Mouse (Mus musculus): Measurements from ENCODE around the gene Tmem51.

Tmem51 gene

DNA sequence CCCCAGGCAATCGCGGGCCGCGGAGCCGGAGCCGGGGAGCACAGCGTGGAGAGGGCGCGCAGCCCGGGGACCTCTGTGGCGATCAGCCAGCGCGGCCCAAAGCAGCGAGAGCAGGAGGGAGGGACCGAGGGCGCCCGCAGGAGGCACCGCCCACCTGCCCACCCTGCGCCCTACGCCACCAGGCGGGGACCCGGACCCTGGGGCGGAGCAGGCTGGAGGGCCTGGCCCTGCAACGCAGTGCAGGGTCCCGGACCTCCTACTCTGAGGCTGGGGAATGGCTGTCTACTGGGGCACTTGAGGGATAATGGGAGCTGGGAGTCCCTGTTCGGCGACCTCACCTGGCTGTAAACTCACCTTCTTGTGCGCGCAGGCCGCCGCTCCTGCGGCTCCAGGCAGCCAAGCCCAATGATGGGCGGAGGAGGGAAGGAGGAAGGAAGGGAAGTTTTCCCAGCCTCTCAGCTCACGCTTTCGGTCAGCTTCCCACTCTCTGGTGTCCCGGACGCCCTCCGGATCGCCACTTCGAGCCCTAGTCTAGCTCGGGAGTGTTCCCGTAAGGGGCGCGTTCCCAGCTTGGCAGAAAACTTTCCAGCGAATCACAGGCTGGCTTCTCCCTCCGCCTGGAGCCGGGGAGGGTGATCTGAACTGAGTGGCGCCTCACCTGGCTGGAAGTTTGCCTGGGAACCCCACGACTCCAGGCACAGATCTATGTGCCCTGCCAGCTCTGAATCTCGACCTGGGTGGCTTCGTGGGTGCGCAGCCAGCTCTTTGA, at the start of gene Tmem51:
Tmem51 (minus strand) TSS at position 174 of the 769 bp plus-strand sequence.
- peak; percentile 16; the same call in 1 of the 2 replicates for ATAC-seq (ENCODE audit: insufficient number of reproducible peaks, low FRiP score, low TSS enrichment)

DNA sequence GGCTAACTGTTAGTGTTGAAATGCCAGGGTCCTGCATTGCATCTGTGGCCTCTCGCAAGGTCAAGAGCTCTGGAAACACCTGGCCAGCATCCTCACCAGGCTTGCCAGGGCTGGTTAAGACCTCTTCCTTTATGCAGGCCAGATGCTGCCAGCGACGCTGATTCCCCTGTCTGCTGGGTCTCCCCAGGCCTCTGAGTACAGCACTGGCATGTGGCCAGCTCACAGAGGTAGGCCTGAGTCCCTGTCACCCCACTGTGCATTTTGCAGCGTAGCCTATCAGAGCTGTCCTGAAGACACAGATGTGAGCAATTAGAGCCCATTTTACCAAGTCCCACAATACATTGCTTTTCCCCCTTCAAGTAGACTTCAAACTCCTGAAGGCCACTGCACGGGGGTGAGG, 46.1 kb upstream of the Tmem51 start:
- no peak for ATAC-seq (ENCODE audit: insufficient number of reproducible peaks, low FRiP score, low TSS enrichment)

DNA sequence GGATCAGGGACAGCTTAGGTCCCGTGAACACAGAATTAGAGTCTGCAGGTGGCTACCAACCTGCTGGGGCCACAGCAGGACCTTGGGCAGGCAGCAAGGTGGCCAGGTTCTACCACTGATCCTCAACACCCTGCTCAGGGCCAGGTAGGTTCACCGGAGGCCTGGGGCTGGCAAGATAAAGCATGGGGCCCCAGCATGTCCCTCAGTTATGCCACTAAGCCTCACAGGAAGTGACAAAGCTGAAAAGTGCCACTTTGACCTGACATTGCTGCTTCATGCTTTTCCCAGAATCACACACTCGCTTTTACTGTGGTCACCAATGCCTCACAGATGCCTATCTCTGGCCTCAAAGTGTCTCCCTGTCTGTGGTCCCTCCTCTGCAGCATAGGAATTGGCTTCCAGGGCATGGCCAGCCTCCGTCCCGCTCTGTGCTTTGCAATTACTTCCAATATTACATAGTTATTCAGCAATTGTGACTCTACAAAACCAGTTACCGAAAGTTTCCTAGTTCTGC, 43.2 kb upstream of the Tmem51 start:
- no peak for ATAC-seq (ENCODE audit: insufficient number of reproducible peaks, low FRiP score, low TSS enrichment)

DNA sequence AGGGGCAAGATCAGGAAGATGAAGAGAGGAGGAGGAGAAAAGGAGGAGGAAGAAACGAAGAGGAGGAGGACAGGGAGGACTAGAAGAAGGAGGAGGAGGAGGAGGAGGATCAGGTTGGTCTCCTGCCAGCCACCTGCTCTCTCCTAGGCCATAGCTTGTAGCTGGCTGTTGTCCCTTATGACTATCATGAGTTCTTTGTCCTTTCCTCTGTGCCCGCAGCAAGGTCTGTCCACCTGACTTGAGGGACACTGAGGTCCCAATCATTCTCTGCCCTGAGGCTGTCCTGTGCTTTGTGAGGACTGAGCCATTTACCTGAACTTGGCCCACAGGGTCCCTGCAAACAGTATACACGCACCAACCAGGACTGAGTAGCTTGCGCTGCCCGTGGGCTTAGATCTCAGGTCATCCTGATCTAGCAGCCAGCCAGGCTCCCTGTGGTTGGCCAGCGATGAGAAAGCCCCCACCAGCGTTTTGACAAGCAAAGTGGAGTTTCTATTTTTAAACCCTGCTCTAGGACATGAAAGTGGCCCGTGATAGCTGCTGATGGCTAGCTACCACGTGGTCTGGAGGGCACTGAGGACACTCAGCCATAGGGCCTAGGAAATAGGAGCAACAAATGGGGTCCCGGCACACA, 42.7 kb upstream of the Tmem51 start:
- ATAC-seq (ENCODE audit: insufficient number of reproducible peaks, low FRiP score, low TSS enrichment) = no peak

DNA sequence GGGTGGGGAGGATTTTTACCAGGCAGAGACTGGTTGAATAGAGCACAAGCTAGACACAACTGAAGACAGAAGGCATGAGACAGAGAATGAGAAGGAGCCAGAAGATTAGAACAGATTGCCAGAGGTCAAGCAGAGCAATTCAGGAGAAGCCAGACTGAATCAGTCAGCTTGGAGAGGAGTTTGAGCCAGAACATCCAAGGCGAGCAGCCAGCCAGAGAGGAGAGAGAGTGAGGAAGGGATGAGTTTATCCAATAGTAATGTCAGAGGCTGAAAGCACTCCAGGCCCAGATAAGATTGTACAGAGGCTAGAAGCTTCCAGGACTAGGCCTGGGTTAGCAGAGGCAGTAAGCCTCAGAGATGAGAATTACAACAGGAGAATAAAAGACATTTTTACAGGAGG, 37.1 kb upstream of the Tmem51 start:
- no peak for ATAC-seq (ENCODE audit: insufficient number of reproducible peaks, low FRiP score, low TSS enrichment)

DNA sequence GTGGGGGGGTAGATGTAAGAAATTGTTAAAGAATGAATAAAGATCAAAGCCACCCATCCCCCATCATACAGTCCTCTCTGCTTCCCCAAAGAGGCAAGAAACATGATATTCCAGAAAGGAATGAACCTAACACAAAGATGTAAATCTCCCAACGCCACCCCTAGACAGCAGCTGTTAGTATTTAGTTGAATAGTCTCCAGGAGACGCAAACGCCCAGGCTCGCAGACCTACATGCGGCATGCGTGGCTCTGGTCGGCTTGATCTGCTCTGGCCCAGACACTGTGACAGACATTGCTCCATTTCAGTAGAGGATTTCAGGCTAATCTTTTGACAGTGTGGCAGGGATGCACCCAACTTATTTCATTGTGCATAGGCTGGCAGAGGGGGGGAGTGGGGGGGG, 34.4 kb upstream of the Tmem51 start:
- no peak for ATAC-seq (ENCODE audit: insufficient number of reproducible peaks, low FRiP score, low TSS enrichment)

DNA sequence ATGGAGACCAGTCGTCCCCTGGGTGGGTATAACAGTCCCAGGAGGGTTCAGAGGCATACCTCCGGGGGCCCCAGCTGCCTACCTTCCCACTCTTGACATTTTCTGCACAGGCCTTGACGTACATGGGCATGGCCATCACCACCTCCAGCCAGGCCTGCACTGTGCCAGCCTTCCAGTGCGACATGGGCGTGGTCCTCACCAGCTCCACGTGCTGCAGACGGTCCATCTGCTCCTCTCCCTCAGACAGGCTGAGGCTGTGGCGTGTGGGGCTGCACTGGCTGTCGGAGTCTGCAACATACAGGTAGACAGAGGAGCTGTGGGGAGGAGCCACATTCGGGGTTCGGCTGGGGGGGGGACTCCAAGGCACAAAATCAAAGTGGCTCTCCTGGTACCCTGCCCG, 33.9 kb upstream of the Tmem51 start:
- ATAC-seq (ENCODE audit: insufficient number of reproducible peaks, low FRiP score, low TSS enrichment) = no peak

DNA sequence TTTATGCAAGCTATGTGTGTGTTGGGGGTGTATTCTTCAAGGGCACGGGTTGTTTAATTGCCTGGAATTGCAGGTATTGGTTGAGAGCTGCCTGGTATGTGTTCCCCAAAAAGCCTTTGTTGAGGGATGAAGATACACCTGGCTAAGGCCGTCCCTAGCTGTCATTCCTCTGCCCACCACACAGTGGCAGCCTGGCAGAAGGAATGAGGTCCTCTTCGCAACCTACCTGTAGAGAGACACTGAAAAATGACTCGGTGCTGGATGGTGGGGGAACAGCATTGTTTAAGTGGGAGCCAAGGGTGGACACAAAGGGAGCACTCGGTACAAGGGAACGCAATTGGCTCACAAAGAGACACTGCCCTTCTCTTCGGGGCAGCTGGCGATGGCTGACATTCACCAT, 29.2 kb upstream of the Tmem51 start:
- peak; percentile 72 for ATAC-seq (ENCODE audit: insufficient number of reproducible peaks, low FRiP score, low TSS enrichment)

DNA sequence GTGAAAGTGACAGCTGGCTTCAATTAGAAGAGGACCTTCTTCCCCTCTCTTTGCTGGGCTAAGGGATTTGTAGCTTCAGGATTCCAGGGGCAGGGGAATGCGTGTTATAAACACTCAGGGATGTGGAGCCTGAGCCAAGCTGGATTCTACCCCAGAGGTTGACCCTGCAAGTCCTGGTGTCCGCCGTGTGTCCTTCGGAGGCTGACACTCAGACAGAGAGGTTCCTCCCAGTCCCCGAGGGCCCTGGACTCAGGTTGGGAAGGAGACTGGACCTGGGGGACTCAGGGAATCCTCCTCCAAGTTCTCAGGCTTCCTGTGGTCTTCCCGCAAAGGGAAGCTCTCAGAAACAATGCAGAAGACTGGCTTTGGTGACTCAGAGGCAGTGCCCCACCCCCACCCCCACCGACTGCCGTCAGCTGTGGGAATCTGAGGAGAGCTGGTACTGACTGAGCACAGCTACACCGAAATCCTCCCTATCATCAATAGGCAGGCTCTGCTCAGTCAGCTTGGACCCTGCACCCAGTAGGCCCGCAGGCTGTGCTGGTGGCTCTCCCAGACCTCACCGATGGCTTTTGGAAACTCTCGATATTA, 19.1 kb upstream of the Tmem51 start:
- ATAC-seq (ENCODE audit: insufficient number of reproducible peaks, low FRiP score, low TSS enrichment) = no peak

DNA sequence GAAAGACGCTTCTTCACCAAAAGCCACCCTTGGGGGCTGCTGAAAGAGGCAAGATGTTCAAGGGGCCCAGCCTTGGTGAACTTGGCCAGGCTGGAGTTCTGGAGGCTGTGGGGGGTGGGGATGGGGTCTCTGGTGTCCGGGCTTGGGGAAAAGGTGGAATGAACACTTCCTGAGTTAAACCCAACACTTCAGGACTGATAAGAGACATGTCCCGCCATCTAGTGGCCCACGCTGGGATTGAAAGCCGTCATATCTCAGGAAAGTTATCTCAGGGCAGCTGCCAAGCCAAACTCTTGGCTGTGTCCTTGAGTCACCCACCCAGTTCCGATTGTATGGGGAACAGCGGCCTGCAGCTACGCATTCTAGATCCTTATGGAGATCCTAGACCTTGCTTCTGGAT, 14.2 kb upstream of the Tmem51 start:
- peak; percentile 36; the same call in 1 of the 2 replicates for ATAC-seq (ENCODE audit: insufficient number of reproducible peaks, low FRiP score, low TSS enrichment)

DNA sequence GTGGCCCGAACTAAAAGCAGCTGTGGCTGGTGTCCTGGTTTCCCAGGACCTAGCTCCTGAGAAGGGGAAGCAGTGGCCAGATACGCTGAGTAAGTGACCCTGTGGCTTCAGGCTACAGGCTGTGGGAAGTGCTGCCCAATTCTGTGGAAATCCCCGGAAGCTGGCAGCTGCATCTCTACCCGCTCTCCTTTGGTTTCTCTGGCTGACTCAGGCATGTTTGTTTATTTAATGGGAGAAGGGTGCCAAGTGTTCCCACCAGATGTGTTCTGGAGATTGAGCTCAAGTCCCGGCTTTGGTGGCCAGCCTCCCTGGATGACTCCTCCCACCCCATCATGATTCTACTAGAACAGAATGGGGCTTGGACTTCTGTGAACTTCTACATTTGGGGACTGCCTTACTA, 13.8 kb upstream of the Tmem51 start:
- no peak for ATAC-seq (ENCODE audit: insufficient number of reproducible peaks, low FRiP score, low TSS enrichment)

DNA sequence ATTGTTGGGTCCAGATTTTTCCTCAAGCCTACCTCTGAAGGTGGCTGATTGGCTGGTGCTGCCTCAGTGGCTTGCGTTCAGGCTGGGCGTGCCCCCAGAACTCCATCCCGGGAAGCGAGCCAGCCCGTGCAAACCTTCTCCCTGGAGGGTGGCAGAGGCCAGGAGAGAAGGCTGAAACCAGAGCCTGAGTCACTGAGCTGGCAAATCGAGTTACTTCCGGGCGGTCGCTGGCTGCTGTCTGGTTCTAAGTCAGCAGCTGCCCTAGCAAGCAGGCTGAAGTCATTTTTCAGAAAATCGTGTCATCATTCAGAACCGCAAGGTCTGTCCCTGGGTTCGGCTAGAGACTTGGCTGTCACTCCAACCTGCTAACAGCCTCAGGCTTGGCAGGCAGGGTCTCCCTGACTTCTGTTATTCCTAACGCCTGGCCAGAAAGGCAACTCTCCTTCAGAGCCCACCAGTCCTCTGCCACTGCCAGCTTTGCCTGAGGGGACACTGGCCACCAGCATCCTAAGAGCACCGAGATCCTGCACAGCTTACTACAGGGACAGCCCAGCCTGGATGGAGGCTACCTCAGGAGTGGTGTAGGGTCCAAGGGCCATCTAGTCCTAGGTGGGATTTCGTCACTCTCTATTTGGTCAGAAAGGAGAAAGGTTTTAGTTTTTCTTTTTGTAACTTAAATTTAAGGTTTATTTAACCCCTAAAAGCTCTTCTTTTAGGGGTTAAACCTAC, 11.6 kb upstream of the Tmem51 start:
- no peak for ATAC-seq (ENCODE audit: insufficient number of reproducible peaks, low FRiP score, low TSS enrichment)

DNA sequence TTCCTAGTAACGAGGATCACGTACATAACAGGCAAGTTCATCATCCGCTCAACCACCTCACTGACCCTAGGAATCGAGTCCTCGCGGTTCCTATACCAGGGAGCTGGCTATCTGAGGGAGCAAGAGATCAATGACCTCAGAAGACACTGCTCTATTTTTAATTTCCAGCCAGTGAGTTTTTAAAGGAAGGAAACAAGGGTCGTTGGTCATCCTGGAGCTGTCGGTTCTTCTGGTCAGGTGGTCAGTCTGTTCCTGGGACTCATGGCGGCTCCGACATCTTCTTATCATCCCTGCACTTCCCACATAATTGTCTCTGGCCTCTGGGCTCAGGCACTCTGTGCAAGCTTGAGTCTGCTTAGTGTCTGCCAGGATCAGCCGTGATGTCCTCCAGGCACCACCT, 10.3 kb upstream of the Tmem51 start:
- ATAC-seq (ENCODE audit: insufficient number of reproducible peaks, low FRiP score, low TSS enrichment) = no peak

DNA sequence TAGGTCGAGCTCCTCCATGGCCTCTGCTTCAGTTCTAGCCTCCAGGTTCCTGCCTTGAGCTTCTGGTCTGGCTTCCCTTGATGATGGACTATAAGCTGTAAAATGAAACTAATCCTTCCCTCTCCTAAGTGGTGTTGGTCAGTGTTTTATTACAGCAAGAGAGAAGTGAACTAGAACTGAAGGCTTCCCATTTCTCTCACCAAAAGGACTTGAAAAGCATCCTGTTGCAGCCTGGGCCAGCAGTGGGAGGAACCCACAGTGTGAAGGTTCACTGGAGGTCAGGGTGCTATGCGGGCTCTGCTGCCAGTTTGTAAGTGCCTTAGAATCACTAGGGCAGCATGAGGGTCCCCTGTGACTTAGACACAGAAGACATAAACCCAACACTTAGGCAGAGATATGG, 7.0 kb upstream of the Tmem51 start:
- ATAC-seq (ENCODE audit: insufficient number of reproducible peaks, low FRiP score, low TSS enrichment) = no peak

DNA sequence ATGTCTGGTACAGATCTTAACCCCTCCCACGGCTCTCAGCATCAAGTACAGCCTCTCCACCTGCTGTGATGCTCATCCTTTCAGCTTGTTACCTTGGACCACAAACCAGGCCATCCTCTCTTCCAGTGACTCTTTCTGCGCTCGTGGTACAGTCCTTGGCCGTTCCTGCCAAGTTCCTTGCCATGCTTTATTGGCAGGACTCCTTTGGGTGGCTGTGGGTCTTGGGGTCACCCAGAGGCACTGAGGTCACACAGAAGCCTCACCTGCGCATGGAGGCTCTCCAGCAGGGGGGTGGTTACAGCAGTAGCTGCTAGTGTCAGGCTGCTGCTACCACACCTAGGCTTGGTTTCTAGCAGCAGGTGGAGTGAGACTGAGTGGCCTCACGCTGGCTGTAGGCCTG, 5.9 kb upstream of the Tmem51 start:
- peak; percentile 37 for ATAC-seq (ENCODE audit: insufficient number of reproducible peaks, low FRiP score, low TSS enrichment)

DNA sequence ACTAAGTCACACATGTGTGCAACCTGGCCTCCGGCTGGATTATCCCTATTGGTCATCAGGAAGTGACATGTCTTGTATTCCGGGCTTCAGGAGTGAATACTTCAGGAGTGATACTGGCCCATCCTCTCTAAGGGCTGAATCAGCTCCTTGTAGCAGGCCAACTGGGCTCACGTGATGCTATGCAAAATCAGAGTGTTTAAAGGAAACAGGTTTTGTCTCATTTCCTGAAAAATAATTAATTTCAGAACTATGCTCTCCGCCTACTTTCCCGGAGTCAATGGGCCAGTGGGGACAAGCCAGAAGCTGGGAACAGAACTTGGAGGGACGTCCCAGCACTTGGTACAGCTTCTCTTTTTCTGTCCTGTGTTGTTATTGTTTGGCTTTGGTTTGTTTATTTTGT, 4.7 kb upstream of the Tmem51 start:
- no peak for ATAC-seq (ENCODE audit: insufficient number of reproducible peaks, low FRiP score, low TSS enrichment)

DNA sequence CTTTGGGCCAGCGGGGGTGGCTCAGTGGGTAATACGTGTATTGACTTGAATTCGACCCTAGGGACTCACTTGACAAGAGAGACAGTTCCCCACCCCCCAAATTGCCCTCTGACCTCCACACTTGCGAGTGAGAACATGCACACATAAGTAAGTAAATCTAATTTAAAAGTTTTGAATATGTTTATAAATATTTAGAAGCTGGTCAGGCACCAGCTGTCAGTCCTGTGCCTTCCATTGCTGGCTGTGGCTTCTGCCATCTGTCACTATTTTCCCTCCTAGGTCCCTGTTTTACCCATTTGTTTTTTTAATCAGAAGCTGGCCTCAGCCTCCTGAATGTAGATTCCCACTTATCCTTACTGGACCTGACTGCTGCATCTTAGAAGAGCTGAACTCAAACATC, 4.3 kb upstream of the Tmem51 start:
- no peak for ATAC-seq (ENCODE audit: insufficient number of reproducible peaks, low FRiP score, low TSS enrichment)

DNA sequence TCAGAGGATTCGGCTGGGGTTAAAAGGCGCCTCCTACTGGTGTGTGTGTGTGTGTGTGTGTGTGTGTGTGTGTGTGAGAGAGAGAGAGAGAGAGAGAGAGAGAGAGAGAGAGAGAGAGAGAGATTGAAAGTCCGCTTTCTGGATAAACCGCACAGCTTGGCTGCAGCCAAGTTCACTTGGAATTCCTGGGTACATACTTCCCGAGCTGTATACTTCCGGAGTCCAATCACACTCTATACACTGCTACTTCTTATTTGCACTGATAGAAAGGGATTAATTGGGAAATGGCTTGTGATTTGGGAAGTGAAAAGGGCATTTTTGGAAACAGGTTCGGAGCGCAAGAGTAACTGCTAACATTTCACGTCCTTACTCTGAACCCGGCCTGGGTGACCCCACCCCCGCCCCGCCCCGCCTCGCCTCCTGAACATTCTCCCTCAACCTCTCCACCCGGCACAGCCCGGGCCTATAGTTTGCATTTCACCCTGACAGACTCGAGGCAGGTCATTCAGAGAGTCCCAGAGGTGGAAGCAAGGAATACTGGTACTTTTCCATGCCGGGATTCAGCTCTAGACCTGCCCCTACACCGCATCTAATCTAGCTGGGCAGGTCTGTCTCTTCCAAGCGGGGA, 946 bp upstream of the Tmem51 start:
- no peak for ATAC-seq (ENCODE audit: insufficient number of reproducible peaks, low FRiP score, low TSS enrichment)

DNA sequence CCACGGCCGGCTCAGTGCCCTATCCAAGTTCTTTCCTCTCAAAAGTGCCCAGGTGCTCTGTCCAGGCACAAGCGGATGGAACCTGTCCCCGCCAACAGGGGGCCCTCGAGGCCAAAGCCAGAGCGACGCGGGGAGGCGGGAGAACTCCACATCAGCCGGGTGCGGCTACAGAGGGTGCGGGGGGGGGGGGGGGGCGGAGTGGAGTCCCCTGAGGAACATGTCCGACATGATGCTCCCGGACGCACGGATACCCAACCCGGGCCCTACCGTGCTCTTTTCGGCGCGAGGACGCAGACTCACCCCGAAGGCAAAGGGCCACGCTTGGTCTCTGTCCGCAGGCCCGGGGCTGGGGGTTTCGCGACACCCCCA, 358 bp downstream of the Tmem51 start:
- peak; percentile 18; the same call in 1 of the 2 replicates for ATAC-seq (ENCODE audit: insufficient number of reproducible peaks, low FRiP score, low TSS enrichment)

DNA sequence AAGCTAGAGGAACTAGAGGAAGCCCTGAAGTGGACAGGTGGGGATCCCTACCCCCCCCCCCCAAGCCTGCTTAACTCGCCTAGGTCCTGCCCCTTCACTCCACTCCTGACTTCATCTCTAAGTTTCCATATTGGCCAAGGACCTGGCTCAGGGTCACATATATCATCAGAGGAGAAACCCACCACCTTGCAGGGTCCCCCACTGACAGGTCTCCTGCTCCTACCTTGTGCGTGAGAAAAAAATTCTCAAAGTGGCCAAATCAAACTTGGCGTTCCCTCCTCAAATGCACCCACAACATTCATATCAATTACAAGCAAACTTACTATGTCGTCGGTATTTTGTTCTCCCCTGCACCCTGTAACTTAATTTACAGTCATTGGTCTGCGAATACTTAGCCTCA, 911 bp downstream of the Tmem51 start:
- no peak for ATAC-seq (ENCODE audit: insufficient number of reproducible peaks, low FRiP score, low TSS enrichment)

All from cerebellum, adult (tissue).